Mouse (Mus musculus) midbrain, embryonic 16.5 days (tissue): ENCODE measurements around the gene 3300002I08Rik. TPM values are rescaled to one million over a fixed set of nuclear protein-coding genes. Genes with fewer than 3 reads are reported as not detected.
"Not testable (repeated sequence)": the region's sequence is repeated elsewhere in the genome, so short reads cannot be mapped to it uniquely, and the experiment has no call there.

Experiments used
- ATAC-seq: fragments of 200-750 bp; cut with Nextera tagmentation; 2 replicates; pipeline ENCODE4 v1.8.0; 2017; ENCODE audit warnings: moderate TSS enrichment
- H3K27ac ChIP-seq: fragments of 300-500 bp; sonication (generic); 2 replicates; pipeline ENCODE4 v1.5.1; 2014; ENCODE audit warnings: mild to moderate bottlenecking, low read length, mixed read lengths
- H3K27me3 ChIP-seq: fragments of 300-500 bp; sonication (generic); 2 replicates; pipeline ENCODE4 v1.6.1; 2014; ENCODE audit warnings: low read depth, low read length, mixed read lengths; ENCODE audit not compliant: control insufficient read depth, insufficient read depth
- H3K36me3 ChIP-seq: fragments of 300-500 bp; sonication (generic); 2 replicates; pipeline ENCODE4 v1.6.1; 2014; ENCODE audit warnings: mild to moderate bottlenecking, low read length, moderate library complexity, mixed read lengths; ENCODE audit not compliant: control insufficient read depth, insufficient read depth
- H3K4me1 ChIP-seq: fragments of 300-500 bp; sonication (generic); 2 replicates; pipeline ENCODE4 v1.6.1; 2014; ENCODE audit warnings: mild to moderate bottlenecking, low read length, mixed read lengths; ENCODE audit not compliant: control insufficient read depth, insufficient read depth
- H3K4me2 ChIP-seq: fragments of 300-500 bp; sonication (generic); 2 replicates; pipeline ENCODE4 v1.6.1; 2014; ENCODE audit warnings: mild to moderate bottlenecking, low read length, mixed read lengths
- H3K4me3 ChIP-seq: fragments of 300-500 bp; sonication (generic); 2 replicates; pipeline ENCODE4 v1.5.1; 2014; ENCODE audit warnings: low read depth, mild to moderate bottlenecking, low read length, moderate library complexity, mixed read lengths
- H3K9ac ChIP-seq: fragments of 300-500 bp; sonication (generic); 2 replicates; pipeline ENCODE4 v1.6.1; 2014; ENCODE audit warnings: low read depth, low read length, mixed read lengths
- H3K9me3 ChIP-seq: fragments of 300-500 bp; sonication (generic); replicated peaks from 2 replicates; pipeline ENCODE4 v1.6.1; 2014; ENCODE audit warnings: mild to moderate bottlenecking, low read length, mixed read lengths; ENCODE audit not compliant: control insufficient read depth, poor library complexity, severe bottlenecking
- WGBS: fragments of 180-500 bp; shearing (Covaris S2); extraction: QIAGEN DNeasy Blood & Tissue Kit; methylation state at CpG from one replicate; pipeline ENCODE4 v1.1.7; 2014; 5-methylcytosine and 5-hydroxymethylcytosine counted together
- polyA plus RNA-seq: library from polyadenylated mRNA; unstranded; fragments of >200 nt; fragmentation: Nextera tagmentation; extraction: Ambion mirVana; gene quantifications from 2 replicates; pipeline ENCODE4 v1.2.1, GENCODE M21; 2015

The 3300002I08Rik gene
- 14.7 and 15.7 TPM in 2 replicates for polyA plus RNA-seq

DNA sequence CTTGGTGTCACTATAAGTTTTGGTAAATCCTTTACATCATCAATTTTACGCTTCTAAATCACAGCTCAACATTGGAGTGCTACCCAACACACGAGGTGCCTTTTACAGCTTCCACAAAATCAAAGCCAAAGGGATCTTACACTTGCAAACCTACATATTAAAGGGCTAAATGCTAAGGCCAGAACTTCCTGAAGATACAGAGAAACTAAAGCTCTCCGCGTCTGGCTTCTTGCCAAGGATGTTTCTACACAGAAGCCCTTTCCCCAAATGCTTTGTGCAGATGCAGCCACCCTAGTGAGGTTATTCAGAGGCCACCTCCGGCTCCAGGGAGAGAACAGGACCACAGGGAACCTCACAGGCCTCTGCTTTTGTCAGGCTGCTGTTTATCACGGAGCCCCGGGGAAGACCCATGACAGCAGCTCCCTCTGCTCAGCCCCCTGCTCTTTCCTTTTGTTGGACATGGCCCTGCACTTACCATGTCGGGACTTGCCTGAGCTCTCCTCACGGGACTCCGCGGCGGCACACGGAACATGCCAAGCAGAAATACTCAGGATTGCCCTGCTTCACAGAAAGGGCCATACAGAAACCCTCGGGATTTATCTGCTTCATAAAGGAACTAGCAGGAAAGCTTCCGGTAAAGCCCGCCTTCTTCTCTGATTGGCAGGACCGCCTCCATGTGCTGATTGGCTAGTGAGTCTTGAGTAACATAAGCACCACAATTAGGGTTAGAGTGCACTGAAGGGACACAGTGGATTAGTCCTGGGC is at the start of gene 3300002I08Rik:
Gene 3300002I08Rik (minus strand): TSS at position 653 of the 765 bp plus-strand sequence.
- H3K4me1 ChIP-seq, H3K9me3 ChIP-seq, H3K27me3 ChIP-seq, H3K36me3 ChIP-seq: not testable (repeated sequence)
- peak within 1 kb of the TSS; percentile 89 for H3K9ac ChIP-seq
- peak within 1 kb of the TSS; percentile 66 for H3K4me3 ChIP-seq
- ATAC-seq: peak; percentile 99
- peak within 1 kb of the TSS; percentile 55 for H3K4me2 ChIP-seq
- WGBS: 1% methylated on average over 16 of the region's 17 CpGs
- peak within 1 kb of the TSS; percentile 91 for H3K27ac ChIP-seq

- WGBS: 93% methylated on average over 17 of the region's 17 CpGs
- H3K4me2 ChIP-seq, H3K4me3 ChIP-seq, H3K27me3 ChIP-seq, H3K9ac ChIP-seq, H3K9me3 ChIP-seq, H3K27ac ChIP-seq, H3K36me3 ChIP-seq, ATAC-seq, H3K4me1 ChIP-seq: not testable (repeated sequence)
Measured at GRCm38 (mm10) chr2:150412146-150412545, 49.6 kb upstream of the 3300002I08Rik start.

DNA sequence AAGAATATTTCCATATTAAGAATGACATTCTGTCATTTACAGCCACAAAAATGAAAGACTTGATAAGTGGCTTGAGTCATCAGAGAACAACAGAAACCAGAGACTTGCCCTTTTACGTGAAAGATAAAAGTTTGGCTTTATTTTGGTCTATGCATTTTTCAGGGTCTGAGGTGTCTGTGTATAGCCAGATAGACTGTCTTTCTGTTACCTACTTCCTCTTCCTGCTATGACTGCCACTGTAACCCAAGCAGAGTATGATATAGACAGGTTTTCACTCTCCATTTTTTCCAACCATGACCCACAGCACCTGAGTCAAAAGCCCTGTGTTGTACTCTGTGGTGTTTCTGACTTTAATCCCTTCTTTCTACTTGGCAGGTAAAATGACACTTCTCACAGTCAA is 27.6 kb upstream of the 3300002I08Rik start:
- no peak overlapping the region for H3K27ac ChIP-seq
- peaks cover 5% of the 10 kb centered on the region for H3K9me3 ChIP-seq
- no peak overlapping the region for H3K9ac ChIP-seq
- no peak for ATAC-seq
- no peaks in the 10 kb centered on the region for H3K36me3 ChIP-seq
- no peaks in the 10 kb centered on the region for H3K27me3 ChIP-seq
- no peaks in the 10 kb centered on the region for H3K4me1 ChIP-seq
- no peak overlapping the region for H3K4me3 ChIP-seq
- 91% methylated on average over 1 of the region's 1 CpGs for WGBS
- H3K4me2 ChIP-seq: no peak overlapping the region

DNA sequence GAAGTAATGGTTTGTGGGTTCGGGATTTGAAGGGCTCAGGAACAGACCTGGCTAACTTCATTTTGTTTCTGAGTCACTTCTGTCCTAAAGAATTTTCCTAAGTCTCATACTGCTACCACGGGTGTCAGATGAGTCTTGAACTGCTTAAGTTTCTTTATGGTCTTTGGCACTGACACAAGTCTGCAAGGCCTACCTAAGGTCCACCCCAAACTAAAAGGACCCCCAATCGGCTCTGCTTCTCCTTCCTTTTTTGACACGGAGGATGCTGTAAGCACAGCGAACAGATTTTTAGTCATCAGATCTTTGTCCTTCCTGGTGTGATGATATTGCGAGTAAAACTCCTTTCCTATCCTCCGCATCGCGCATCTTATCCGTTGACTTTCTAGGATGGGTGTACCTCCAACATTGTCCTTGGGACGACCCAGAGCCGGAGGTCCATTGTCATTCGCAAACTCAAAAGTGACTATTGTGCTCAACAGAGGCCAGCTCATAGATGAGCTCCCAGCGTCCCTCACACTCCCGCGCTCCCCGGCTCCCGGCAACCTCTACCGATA is 23.1 kb upstream of the 3300002I08Rik start:
- H3K27me3 ChIP-seq, H3K4me3 ChIP-seq, ATAC-seq, H3K36me3 ChIP-seq, H3K27ac ChIP-seq, H3K9me3 ChIP-seq, H3K9ac ChIP-seq, H3K4me2 ChIP-seq, H3K4me1 ChIP-seq: not testable (repeated sequence)
- 95% methylated on average over 17 of the region's 19 CpGs for WGBS

- no peaks in the 10 kb centered on the region for H3K9me3 ChIP-seq
- peak overlapping the region; percentile 55 for H3K4me2 ChIP-seq
- H3K36me3 ChIP-seq: no peaks in the 10 kb centered on the region
- 11% methylated on average over 4 of the region's 4 CpGs for WGBS
- ATAC-seq: peak; percentile 76; the same call in 1 of the 2 replicates
- H3K4me1 ChIP-seq: no peaks in the 10 kb centered on the region; the same call in 1 of the 2 replicates
- peak overlapping the region; percentile 91 for H3K27ac ChIP-seq
- H3K27me3 ChIP-seq: no peaks in the 10 kb centered on the region
- peak overlapping the region; percentile 89 for H3K9ac ChIP-seq
- peak overlapping the region; percentile 66 for H3K4me3 ChIP-seq
Measured at GRCm38 (mm10) chr2:150362878-150363229, 289 bp upstream of the 3300002I08Rik start.

DNA sequence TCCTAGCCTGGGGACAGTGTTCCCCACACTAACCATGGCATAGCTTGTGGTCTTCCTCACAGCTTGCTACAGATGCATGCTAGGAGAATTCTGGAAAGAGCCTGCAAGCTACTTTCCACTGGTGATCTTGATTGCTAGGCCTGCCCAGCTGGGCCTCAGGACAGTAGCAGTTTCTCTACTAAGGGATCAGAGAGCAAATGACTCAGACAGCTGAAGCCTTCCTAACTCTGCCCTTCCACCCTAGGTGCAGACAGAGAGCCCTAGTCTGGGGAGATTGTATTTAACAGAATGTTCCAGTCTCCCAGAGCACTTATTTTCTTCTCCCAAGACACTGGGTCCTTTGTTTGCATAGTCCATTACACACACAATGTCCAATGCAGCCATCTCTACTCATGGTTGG is 5.4 kb downstream of the 3300002I08Rik start:
- not testable (repeated sequence) for H3K4me3 ChIP-seq, ATAC-seq, H3K36me3 ChIP-seq, H3K27me3 ChIP-seq, H3K4me2 ChIP-seq, H3K9me3 ChIP-seq, H3K9ac ChIP-seq, H3K27ac ChIP-seq, H3K4me1 ChIP-seq

DNA sequence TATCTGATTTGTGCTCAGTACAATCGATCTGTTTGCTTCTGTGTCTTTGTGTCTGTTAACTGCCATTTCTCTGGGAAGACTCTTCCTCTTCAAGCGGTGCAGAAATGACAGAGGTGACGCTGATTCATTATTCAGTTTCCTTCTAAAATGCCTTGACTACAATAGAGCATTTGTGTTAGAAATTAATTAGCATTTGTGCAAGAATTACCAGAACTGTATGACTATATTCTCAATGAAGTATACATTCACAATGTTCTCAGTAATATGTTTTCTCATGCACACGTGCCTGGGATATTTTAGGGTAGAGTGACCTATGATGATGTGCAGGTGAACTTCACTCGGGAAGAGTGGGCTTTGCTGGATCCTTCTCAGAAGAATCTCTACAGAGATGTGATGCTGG is 39.2 kb downstream of the 3300002I08Rik start, which contains the start of gene Gm10130:
Gene Gm10130 (plus strand): TSS at position 301 of the 400 bp plus-strand sequence.
- 95% methylated on average over 5 of the region's 5 CpGs for WGBS
- Histone ChIP-seq H3K27ac (no peak within 1 kb of the TSS), H3K36me3 (peaks cover 46% of the 10 kb centered on the region), H3K27me3 (no peaks in the 10 kb centered on the region), H3K9ac (no peak within 1 kb of the TSS), H3K4me1 (no peaks in the 10 kb centered on the region), H3K4me2 (no peak within 1 kb of the TSS), H3K9me3 (peaks cover 38% of the 10 kb centered on the region), H3K4me3 (no peak within 1 kb of the TSS)
- no peak for ATAC-seq

DNA sequence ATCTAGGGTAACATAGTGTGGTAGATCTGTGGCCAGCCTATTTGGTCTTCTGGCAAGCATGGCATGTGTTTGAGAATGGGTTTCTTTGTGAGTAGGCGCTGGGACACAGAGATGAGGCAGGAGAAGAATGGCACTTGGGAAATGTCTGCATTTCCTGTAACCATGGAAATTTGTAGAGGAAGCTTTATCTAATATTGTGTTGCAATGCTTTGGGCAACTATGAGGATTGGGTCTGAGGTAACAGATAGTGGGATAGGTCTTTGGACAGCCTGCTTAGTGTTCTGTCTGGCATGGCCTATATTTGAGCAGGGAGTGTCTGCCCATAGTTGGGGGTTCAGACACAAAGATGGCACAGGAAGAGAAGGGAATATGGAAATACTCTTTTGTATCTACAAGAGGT is 43.6 kb downstream of the 3300002I08Rik start:
- peaks cover 37% of the 10 kb centered on the region for H3K9me3 ChIP-seq
- no peak overlapping the region for H3K9ac ChIP-seq
- no peak overlapping the region for H3K27ac ChIP-seq
- H3K36me3 ChIP-seq: peaks cover 39% of the 10 kb centered on the region
- no peak overlapping the region for H3K4me2 ChIP-seq
- H3K4me3 ChIP-seq: no peak overlapping the region
- no peak for ATAC-seq
- whole genome bisulfite sequencing: 87% methylated on average over 1 of the region's 1 CpGs
- no peaks in the 10 kb centered on the region for H3K4me1 ChIP-seq
- H3K27me3 ChIP-seq: no peaks in the 10 kb centered on the region

- Histone ChIP-seq H3K4me3 (no peak overlapping the region), H3K9ac (no peak overlapping the region), H3K4me2 (no peak overlapping the region), H3K27me3 (no peaks in the 10 kb centered on the region), H3K4me1 (no peaks in the 10 kb centered on the region), H3K36me3 (peaks cover 22% of the 10 kb centered on the region), H3K9me3 (peaks cover 26% of the 10 kb centered on the region), H3K27ac (no peak overlapping the region)
- no peak for ATAC-seq
Measured at GRCm38 (mm10) chr2:150316140-150316539, 46.4 kb downstream of the 3300002I08Rik start.
